Mouse (Mus musculus) liver, adult 2 months (tissue): Measurements from ENCODE around the gene Tbc1d30.

Experiments used
- CTCF ChIP-seq: fragments of 200-500 bp; IDR thresholded peaks from 2 replicates; pipeline ENCODE4 v1.5.1; 2011; ENCODE audit warnings: low read depth, low read length, control low read depth
- POLR2A ChIP-seq: fragments of 200-500 bp; IDR thresholded peaks from 2 replicates; pipeline ENCODE4 v1.6.1; 2011; ENCODE audit warnings: low read length, control low read depth; ENCODE audit not compliant: insufficient read depth; ENCODE audit errors: extremely low read depth

DNA sequence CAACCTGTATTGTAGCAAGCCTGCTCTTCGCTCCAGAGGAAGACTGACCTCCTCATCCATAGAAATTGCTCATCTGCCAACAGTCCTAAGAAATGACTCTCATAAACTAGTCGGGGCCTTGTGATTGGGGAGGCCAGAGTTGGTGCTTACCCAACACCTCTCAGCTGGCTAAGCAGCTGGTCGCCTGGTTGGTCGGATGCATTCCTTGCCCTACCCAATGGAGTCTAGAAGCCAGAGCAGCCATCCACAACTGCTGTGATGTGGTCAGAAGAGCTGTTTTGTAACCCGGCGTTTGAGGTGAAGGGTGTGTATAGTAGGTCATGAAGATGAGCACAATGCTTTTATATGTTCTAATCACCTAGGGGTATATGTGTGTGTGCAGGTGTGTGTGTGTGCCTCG is 47.5 kb upstream of the Tbc1d30 start:
- no peak for TF ChIP-seq POLR2A
- no peak for TF ChIP-seq CTCF
